Mouse (Mus musculus): ENCODE measurements around the gene Fam192a.

The Fam192a gene

DNA sequence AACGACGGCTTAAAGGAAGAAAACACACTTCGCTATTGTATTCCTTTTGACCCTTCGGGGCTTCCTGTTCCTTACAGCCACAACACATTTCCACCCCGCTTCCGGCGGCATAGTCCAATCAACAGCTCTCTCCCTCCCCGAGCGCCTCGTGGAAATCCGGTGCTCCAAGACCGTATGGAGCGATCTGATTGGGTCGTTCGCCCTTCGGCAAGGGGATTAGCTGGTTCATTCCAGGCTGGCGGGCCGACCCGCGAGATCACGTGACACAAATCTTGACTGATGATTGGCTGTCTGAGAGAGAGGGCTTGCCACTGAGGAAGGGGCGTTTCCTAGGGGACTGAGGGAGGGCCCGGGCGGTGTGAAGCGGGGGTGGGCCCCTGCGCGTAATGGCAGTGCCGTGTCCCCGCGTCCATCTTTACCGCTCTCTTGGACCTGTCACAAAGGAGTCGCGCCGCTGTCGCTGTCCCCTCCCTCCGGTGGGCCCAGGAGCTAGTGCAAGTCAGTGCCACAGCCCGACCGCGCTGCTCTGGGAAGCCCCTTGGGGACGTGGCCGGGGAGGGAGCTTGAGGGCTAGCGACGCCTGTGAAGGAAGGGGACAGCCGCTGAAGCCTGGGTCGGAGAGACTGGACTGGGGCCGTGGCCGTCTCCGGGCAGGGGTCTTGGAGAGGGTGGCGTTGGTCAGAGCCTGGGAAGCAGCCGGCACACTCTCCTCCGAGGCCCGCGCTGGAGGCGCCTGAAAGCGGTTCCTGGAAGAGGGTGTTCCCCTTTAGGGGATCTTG, at the start of gene Fam192a, which contains the start of gene Rspry1:
Gene Fam192a, minus strand, starts transcription at position 391 of the 779 bp plus-strand sequence.
Gene Rspry1, plus strand, starts transcription at position 331 of the 779 bp plus-strand sequence.
- DNase-seq: peak; percentile 99

DNA sequence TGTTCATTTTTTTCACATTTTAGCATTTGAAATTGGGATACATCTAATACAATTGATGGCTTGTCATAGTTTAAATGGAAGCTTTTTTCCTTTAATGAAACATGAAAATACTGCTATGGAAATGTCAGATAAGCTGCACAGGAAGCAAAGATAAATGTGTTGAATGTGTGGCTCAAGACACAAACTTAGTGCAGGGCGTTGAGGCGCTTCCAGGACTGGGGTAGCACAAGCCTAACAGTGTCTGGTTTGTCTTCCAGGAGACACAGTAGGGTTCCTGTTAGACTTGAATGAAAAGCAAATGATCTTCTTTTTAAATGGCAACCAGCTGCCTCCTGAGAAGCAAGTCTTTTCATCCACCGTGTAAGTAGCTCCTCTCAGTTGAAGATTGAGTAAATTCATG, 47.7 kb upstream of the Fam192a start:
- DNase-seq: no peak

DNA sequence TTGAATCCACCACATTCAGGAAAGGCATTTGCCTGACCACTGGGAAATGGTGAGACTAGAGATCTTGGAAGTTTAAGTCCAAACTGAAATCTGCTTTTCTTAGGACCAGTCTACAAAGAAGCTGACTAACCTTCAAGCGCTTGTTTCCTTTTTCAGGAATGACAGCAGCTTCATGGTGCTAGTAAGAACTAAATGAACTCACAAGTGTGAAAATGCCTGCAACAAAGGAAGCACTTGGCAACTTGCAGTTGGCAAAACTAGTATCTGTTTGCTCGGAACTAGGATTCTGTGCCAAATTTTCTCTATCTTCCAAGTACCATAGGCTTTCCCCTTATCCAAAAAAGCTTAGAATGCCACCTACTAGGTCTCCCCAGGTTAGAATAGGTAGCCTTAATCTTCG, 44.4 kb upstream of the Fam192a start:
- DNase-seq: no peak

DNA sequence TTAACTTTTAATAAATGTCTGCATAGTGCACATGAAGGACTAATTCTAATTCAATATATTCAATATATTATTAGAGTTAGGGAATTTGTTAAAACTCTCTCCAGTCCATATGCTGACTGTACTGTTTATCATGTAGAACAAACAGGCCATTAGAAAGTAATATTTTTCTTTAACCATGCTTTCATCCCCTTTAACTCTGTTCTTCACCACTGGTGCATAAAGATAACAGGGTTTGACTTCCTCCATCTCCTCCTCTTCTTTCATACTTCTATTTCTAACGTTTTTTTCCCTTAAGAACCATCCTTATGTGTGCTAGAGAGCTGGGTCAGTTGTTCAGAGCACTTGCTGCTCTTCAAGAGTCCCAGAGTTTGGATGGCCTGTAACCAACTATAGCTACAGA, 43.4 kb upstream of the Fam192a start:
- no peak for DNase-seq

DNA sequence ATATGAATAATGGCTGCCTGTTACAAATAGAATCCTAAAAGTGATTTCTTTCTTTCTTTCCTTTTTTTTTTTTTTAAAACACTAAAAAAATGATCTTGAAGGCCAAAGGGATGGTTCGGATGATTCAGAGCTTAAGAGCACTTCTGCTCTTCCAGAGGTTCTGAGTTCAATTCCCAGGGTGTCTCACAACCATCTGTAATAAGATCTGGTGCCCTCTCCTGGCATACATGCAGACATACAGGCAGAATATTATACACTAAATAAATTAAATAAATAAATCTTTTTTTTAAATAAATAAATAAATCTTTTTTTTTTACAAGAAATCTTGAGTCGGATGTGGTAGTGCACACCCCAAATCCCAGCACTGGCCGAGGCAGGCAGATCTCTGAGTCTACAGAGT, 40.1 kb upstream of the Fam192a start:
- no peak for DNase-seq

DNA sequence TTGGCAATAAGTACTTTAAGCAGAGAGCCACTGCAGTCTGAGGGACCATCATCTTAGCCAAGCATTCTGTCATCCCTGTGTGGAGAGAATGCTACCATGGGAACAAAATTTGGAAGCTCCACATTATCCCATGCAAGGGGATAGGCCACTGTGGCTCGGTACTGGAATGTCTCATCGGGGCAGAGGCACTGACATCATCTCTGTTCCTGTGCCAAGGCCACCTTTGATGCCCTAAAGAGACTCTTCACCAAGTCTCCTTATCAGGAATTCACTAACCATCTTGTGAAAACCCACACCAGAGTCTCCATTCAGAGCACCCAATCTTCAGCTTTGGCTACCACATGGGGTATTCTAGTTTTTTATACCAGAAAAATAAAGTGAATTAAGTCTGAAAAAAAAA, 39.4 kb upstream of the Fam192a start:
- no peak for DNase-seq

DNA sequence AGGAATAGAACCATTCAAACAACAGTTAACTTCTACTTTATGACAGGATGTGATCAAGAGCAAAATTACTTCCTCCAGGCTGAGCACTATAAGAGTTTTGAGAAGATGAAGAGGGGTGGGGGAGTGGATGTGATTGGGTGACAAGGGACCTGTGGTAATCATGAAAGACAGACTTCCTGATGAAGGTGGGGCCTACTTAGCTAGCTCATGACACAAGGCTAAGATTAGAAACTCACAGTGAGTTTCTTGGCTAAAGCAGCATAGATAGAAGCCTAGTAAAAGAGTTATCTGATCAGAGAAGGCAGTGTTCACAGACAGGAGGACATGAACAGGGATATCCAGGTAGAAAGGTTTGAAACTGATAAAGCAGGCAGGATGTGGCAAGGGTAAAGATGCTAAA, 32.4 kb upstream of the Fam192a start:
- no peak for DNase-seq

DNA sequence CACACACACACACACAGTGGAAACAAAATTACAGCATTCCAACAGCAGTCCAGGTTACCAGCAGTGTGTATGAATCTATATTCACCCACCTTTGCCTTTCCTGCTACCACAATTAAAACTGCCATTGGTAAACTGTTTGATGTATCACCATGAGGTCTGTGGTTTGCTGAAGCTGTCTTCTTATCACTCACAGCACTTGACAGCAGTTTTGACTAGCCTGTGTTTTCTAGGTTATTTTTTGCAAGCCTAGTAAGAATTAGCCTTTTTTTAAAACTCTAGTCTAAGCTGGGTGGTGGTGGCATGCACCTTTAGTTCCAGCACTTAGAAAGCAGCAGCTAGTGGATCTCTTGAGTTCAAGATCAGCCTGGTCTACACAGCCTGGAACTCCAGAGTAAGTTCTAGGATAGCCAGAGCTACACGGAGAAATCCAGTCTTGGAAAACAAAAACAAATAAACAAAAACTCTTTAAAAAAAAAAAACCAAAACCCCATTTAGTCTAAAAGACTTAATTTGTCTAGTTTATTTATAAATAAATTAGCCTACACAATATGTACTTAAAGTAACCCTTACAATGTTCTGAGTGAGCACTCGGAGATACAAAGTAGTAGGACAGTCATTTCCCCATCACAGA, 31.9 kb upstream of the Fam192a start:
- no peak for DNase-seq

DNA sequence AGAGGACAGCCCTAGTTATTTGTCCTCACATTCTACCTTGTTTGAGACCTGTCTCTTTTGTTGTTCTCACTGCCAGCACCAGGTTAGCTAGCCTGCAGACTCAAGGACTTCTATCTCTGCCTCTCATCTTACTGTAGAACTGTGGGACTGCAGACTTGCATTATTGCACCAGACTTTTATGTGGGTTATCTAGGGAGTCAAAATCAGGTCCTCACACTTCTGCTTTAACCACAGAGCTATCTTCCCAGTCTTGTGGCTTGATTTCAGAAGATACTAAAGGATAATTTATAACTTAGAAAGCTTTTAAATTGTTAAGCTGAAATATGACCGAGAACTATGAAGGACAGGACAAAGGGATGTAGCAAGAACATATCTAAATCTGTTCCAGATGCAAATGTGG, 23.1 kb upstream of the Fam192a start:
- no peak for DNase-seq

DNA sequence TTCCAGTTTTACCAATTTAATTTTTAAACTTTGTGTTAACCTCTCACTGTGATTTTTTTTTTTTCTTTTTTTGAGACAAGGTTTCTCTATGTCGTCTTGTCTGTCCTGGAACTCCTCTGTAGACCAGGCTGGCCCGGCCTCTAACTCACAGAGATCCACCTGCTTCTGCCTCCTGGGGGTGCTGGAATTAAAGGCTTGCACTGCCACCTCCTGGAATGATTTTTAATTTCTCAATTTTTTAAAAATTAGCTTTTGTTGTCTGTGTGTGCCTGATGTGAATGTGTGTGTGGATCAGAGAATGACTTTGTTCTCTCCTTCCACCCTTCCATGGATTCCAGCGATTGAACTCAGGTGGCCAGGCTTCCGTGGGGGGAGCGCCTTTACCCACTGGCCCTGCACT, 5.3 kb upstream of the Fam192a start:
- DNase-seq: no peak

DNA sequence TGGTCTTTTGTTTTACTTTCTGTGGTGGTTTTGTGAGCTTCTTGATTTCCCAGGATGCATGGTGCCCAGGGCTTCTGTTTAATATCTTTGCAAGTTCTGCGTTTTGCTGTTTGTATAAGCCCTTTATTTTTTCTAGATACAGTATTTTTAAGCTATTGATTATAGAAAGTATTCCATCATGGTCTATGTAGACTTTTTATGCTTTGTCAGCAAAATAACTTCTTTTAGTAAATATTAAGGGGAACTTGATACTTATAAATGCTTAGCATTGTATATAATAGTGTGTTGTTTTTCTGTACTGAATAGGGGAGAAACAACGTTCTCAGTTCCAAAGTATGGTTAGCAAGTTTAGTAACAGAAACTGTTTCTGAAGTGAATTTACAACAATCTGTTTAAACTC, 2.2 kb upstream of the Fam192a start:
- DNase-seq: no peak

DNA sequence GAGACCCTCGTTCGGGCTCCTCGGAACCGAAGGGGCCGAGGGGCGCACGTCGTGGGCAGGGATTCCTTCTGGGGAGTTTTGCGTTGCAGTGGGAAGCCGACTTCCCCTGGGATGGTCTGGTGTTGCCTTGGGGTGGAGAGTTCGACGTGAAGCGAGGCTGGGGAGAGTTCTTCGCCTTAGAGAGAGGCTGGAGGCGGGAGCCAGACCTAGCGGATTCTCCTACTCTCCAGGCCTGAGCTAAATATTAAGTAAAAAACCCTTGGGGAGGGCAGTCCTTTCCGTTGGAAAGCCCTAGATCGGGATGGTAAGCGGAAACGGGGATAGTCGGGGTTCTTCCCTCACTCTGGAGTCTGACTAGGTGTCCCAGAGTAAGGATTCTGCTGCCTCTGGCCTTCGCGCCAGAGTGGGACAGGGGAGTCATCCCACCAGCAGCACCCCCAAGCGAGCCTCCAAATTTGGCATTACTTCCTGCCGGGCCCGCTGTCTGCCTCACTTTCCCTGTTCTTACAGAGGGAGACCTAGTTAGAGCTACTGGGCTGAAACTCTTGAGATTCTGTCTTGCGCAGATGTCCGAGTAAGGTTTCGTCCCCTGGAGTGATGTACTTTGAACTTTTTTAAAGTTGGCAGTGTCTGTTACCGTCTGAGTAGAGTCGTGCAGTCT, 804 bp upstream of the Fam192a start:
- DNase-seq: peak; percentile 14

DNA sequence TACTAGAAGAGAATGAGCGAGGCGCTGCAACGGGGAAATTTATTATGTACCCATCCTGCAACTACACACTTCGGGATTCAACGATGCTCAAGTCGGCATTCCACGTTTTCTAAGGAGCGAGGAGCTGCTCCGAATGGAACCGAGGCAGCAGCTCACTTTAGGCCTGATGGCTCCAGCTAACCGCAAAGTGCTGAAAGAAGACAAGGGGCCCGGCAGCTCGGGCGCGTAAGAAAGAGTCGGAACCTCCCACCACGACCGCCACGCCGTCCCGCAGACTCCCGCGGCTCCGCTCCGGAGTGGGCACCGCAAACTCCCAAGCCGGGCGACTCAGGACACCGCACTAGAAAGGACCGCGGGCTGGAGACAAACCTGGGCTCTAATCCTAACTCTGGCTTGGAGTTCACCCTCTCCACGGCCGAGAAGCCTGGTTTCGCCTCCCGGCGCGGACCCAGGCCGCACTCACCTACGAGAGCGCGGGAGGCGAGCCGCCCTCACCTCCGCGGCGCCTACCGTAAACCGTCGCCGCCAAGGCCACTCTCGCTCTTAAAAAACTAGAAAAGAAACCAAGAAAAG, 677 bp downstream of the Fam192a start:
- DNase-seq: no peak

DNA sequence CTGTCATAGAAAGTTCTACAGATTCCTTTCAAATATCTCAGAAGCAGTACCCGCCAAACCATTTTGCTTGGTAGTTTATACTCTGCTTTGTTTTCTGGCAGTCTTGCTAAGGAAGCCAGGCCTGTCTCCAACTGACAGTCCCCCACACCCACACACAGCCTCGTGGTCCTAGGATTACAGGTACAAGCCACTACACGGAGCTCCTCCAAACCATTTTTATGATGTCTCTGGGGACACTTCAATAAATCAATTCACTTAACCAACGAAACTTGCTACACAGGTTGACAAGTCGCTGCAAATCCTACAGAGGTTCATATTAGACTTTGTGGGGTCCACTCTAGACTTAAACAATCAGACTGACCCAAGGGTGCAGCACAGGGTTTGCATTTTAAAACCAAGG, 1.3 kb downstream of the Fam192a start:
- DNase-seq: no peak

DNA sequence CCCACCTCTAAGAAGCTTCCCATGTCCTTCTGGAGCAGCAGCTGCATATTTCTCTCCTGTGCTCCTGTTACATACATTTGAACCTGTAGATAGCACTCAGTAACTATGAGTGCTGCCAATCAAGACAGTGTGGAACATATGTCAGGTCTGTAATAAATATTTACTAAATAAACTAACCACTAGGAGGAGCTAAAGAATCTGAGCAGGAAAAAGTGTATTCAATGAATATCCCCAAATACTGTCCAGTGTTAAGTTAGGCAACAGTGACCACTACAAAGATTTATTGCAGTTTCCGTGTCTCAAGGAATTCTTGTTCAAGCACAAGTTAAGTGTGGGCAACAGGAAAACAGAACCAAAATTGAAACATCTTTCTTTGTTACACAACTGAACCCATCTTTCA, 7.6 kb downstream of the Fam192a start:
- no peak for DNase-seq

DNA sequence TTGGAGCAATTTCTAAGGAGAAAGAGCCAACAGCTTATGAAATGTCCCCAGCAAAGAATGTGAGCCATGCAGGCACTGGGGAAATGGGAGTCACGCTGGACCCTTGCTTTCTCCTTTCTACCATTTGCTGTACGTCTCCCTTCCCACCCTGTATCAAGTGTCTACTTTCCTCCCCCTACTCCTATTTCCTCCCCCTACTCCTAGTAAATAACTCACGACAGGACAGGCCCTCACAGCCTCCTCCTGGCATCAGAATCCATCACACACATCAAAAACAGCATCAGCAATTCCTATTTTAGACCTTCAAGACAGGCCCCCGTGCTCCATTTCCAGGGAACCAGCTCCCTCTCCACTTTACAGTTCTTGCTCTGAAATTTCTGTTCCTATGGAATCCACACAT, 10.1 kb downstream of the Fam192a start:
- DNase-seq: no peak

DNA sequence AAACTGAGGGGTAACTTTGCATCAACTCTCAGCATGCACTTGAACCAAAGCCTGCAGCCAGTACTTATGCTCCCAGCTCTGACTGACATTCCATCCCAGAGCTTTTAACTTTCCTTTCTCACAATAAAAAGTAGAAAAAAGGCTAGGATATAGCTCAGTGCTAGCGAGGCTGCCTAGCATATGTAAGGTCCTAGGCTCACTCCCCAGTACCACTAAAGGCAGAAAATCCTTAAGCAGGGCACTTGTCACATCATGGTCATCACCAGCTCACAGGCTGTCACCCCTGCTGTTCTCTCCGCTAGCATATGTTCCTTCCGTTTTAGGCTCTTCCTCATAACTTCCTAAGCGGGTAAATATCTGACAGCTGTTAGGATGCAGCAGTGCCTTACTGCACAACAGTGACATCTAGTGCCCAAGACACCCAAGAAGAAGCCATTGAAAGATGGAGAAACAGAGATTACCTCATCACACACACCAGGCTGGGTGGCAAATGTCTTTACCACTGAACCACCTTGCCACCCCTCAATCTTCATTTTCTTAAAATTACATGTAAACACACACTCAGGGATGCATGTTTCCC, 17.5 kb downstream of the Fam192a start:
- DNase-seq: no peak

DNA sequence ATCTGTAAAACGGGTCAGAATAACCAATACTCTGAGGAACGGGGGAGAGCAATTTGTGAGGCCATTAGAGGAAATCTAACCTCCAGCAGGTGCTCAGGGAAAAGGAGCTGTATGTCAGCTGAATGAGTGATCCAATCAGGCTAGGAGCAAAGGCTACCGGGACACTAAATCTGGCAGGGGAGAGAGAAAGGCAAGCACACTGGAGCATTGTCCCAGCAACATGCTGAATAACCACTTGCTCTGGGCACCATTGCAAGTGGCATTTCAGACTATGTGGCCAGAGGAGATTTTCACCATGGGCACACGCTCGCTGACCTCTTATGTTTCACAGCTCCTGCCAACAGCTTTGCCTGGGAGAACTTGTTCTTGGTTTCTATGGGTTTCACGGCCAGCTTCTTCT, 19.2 kb downstream of the Fam192a start:
- no peak for DNase-seq

DNA sequence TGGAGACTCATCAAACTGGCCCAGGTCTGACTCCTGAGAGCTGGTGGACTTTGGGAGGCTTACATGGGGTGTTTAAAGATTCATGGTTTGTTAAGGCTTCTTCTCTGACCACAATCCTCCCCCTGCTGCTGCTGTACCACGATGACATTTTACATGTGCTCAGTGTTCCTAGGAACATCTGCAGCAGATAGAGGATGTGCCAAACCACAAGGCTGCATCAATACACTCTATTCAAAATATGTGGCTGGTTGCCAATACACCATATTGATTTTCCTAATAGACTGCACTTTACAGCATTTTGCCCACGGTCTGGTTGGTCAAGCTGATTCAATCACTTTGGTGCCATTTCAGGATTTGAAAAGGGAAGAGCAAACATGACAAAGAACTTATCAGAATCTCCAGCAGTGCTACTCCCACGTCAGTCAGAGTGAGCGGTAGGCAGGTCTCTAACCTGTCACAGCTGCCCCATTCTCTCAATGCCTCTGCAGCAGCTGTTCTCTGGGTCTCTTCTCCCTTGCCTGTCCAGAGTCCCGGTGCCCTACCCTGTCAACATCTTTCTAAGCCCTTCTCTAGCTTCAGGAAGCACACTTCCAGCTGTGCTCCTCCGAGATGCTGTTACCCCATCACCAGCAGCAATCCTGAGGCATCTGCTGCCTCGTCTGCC, 19.8 kb downstream of the Fam192a start:
- no peak for DNase-seq

DNA sequence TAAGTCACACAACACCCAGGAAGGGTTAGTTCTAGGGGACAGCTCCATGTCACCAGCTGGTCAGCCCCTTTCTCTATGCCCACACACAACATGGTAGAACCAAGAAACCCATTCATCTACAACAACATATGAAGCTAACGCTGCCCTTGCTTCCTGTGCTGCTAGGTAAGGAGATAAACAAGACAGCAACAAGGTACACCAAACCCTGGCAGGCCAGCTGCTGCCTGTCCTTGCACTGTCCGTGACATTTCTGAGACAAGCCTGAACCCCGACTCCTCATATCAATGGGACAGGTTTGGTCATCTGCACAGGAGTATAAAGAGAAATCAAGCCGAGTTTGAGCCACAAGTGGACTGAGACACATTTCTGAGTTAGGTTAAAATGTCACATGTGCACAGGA, 26.6 kb downstream of the Fam192a start:
- no peak for DNase-seq

DNA sequence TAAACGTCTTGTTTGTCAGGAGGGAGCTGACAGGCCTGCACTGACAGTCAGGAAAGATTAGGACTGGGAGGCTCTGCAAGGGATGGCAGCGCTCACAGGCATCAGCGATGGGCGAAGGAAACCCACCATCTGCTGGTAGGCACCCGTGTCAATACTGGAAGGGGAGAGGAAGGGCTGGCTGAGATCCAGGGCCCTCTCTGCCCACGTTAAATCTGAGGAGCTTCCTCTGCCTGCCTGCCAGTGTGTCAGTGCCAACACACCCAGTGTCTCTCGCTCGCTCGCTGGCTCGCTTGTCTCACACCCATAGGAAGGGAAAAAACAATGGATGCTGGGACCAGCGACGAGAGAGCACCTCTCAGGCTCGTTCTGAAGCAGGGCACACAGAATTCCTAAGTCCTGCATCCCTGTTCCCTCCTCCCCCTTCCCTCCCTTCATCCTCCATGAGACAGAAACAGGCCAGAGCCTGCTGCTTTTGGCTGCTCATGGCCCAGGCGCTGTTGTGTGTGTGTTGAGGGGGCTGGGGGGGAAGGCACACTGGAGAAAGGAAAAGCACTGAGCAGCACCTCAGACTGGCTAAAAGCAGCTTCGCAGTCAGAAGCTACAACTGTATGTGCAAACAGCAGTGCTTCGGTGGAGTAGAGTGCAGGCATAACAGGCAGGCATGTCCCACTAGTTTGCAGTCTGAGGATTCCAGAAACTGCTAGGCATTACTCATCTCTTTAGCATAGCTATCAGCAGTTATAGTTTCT, 27.5 kb downstream of the Fam192a start:
- DNase-seq: peak; percentile 50

DNA sequence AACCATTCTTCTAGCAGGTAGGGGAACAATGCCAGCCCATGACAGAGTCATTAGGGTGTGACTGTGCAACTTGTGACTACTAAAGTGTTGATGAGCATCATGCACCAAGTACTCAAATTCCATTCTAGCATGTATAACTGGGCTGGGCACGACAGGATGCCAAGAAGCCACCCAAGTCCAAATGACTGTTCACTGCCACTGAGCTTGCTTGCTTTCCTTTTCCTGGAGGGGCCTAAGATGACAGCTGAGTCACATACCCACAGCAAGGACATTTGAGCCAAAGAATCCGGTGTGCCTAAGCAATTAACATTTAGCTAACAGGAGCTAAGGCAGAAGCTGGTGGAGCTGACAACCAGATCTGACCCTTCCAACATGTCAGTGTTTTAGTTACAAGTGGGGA, 29.9 kb downstream of the Fam192a start:
- no peak for DNase-seq
